Mouse (Mus musculus): ENCODE data around the gene Zfp784. TPM values are rescaled to one million over a fixed set of nuclear protein-coding genes. Genes with fewer than 3 reads are reported as not detected.
A peak's percentile ranks its signal among the peaks of the same experiment; 100 is the strongest.
"Not testable (repeated sequence)": the region's sequence is repeated elsewhere in the genome, so short reads cannot be mapped to it uniquely, and the experiment has no call there.

The Zfp784 gene
- polyA plus RNA-seq, 1 experiment: 2.3 TPM

GRCm38 (mm10) chr7:5080010-5080751 lies 41.9 kb upstream of the Zfp784 start, which contains the start of gene Epn1:
Gene Epn1 (plus strand): TSS chr7:5080235.
- Histone ChIP-seq H3K4me1 (ENCODE audit: control insufficient read depth, insufficient read depth, low read length) (peaks cover 2% of the 10 kb centered on the region; the same call in 1 of the 2 replicates), H3K4me3 (replicated peaks; ENCODE audit: control insufficient read depth, low read depth, low read length) (peak within 1 kb of the TSS; percentile 98)

GRCm38 (mm10) chr7:5079365-5080009 lies 41.2 kb upstream of the Zfp784 start:
- not testable (repeated sequence) for H3K4me1 ChIP-seq (ENCODE audit: control insufficient read depth, insufficient read depth, low read length)
- 43% methylated on average over 10 of the region's 13 CpGs for WGBS
- H3K27ac ChIP-seq (ENCODE audit: control insufficient read depth, insufficient read depth, low read depth, low read length, poor library complexity): peak overlapping the region; percentile 98
- peak overlapping the region; percentile 98 for H3K4me3 ChIP-seq (replicated peaks; ENCODE audit: control insufficient read depth, low read depth, low read length)

More at GRCm38 (mm10) chr7:5080010-5080751, 41.9 kb upstream of the Zfp784 start, which contains the start of gene Epn1:
- TF ChIP-seq POLR2A (IDR thresholded peaks at IDR 0.05; ENCODE audit: borderline replicate concordance, control insufficient read depth, low read depth, low read length) (peak; percentile 61; the same call in 1 of the 2 replicates), CTCF (IDR thresholded peaks at IDR 0.05; ENCODE audit: control insufficient read depth, insufficient read depth, low read length) (no peak)
- H3K27ac ChIP-seq (ENCODE audit: control insufficient read depth, insufficient read depth, low read depth, low read length, poor library complexity): peak within 1 kb of the TSS; percentile 98
- WGBS: under 1% methylated on average over 81 of the region's 81 CpGs

- H3K4me1 ChIP-seq (ENCODE audit: control insufficient read depth, insufficient read depth, low read length): no peaks in the 10 kb centered on the region; the same call in 1 of the 2 replicates
- TF ChIP-seq POLR2A (IDR thresholded peaks at IDR 0.05; ENCODE audit: borderline replicate concordance, control insufficient read depth, low read depth, low read length): no peak
- no peak for TF ChIP-seq CTCF (IDR thresholded peaks at IDR 0.05; ENCODE audit: control insufficient read depth, insufficient read depth, low read length)
- WGBS: 58% methylated on average over 2 of the region's 2 CpGs
- no peak overlapping the region for H3K27ac ChIP-seq (ENCODE audit: control insufficient read depth, insufficient read depth, low read depth, low read length, poor library complexity)
- H3K4me3 ChIP-seq (replicated peaks; ENCODE audit: control insufficient read depth, low read depth, low read length): no peak overlapping the region
Measured at GRCm38 (mm10) chr7:5076931-5077330, 38.7 kb upstream of the Zfp784 start.

GRCm38 (mm10) chr7:5074984-5075383 lies 36.7 kb upstream of the Zfp784 start:
- Histone ChIP-seq H3K4me3 (replicated peaks; ENCODE audit: control insufficient read depth, low read depth, low read length) (no peak overlapping the region), H3K4me1 (ENCODE audit: control insufficient read depth, insufficient read depth, low read length) (no peaks in the 10 kb centered on the region), H3K27ac (ENCODE audit: control insufficient read depth, insufficient read depth, low read depth, low read length, poor library complexity) (no peak overlapping the region)
- 92% methylated on average over 5 of the region's 5 CpGs for WGBS
- TF ChIP-seq CTCF (IDR thresholded peaks at IDR 0.05; ENCODE audit: control insufficient read depth, insufficient read depth, low read length) (no peak), POLR2A (IDR thresholded peaks at IDR 0.05; ENCODE audit: borderline replicate concordance, control insufficient read depth, low read depth, low read length) (no peak)

GRCm38 (mm10) chr7:5073586-5073985 lies 35.3 kb upstream of the Zfp784 start:
- WGBS: 42% methylated on average over 1 of the region's 1 CpGs
- Histone ChIP-seq H3K27ac (ENCODE audit: control insufficient read depth, insufficient read depth, low read depth, low read length, poor library complexity) (no peak overlapping the region), H3K4me3 (replicated peaks; ENCODE audit: control insufficient read depth, low read depth, low read length) (no peak overlapping the region), H3K4me1 (ENCODE audit: control insufficient read depth, insufficient read depth, low read length) (no peaks in the 10 kb centered on the region)
- TF ChIP-seq CTCF (IDR thresholded peaks at IDR 0.05; ENCODE audit: control insufficient read depth, insufficient read depth, low read length): no peak
- TF ChIP-seq POLR2A (IDR thresholded peaks at IDR 0.05; ENCODE audit: borderline replicate concordance, control insufficient read depth, low read depth, low read length): no peak

- no peaks in the 10 kb centered on the region; the same call in 1 of the 2 replicates for H3K4me1 ChIP-seq (ENCODE audit: control insufficient read depth, insufficient read depth, low read length)
- H3K4me3 ChIP-seq (replicated peaks; ENCODE audit: control insufficient read depth, low read depth, low read length): no peak overlapping the region
- WGBS: 88% methylated on average over 6 of the region's 6 CpGs
- H3K27ac ChIP-seq (ENCODE audit: control insufficient read depth, insufficient read depth, low read depth, low read length, poor library complexity): no peak overlapping the region
- TF ChIP-seq POLR2A (IDR thresholded peaks at IDR 0.05; ENCODE audit: borderline replicate concordance, control insufficient read depth, low read depth, low read length) (no peak), CTCF (IDR thresholded peaks at IDR 0.05; ENCODE audit: control insufficient read depth, insufficient read depth, low read length) (no peak)
Measured at GRCm38 (mm10) chr7:5064886-5065285, 26.6 kb upstream of the Zfp784 start.

GRCm38 (mm10) chr7:5062360-5063001 lies 24.2 kb upstream of the Zfp784 start:
- Histone ChIP-seq H3K4me1 (ENCODE audit: control insufficient read depth, insufficient read depth, low read length) (no peaks in the 10 kb centered on the region; the same call in 1 of the 2 replicates), H3K27ac (ENCODE audit: control insufficient read depth, insufficient read depth, low read depth, low read length, poor library complexity) (peak overlapping the region; percentile 91), H3K4me3 (replicated peaks; ENCODE audit: control insufficient read depth, low read depth, low read length) (peak overlapping the region; percentile 79)
- TF ChIP-seq CTCF (IDR thresholded peaks at IDR 0.05; ENCODE audit: control insufficient read depth, insufficient read depth, low read length) (no peak), POLR2A (IDR thresholded peaks at IDR 0.05; ENCODE audit: borderline replicate concordance, control insufficient read depth, low read depth, low read length) (no peak)
- WGBS: 1% methylated on average over 51 of the region's 51 CpGs

- no peaks in the 10 kb centered on the region; the same call in 1 of the 2 replicates for H3K4me1 ChIP-seq (ENCODE audit: control insufficient read depth, insufficient read depth, low read length)
- TF ChIP-seq POLR2A (IDR thresholded peaks at IDR 0.05; ENCODE audit: borderline replicate concordance, control insufficient read depth, low read depth, low read length): peak; percentile 72; the same call in 1 of the 2 replicates
- TF ChIP-seq CTCF (IDR thresholded peaks at IDR 0.05; ENCODE audit: control insufficient read depth, insufficient read depth, low read length): no peak
- under 1% methylated on average over 63 of the region's 65 CpGs for WGBS
- H3K4me3 ChIP-seq (replicated peaks; ENCODE audit: control insufficient read depth, low read depth, low read length): peak within 1 kb of the TSS; percentile 91
- H3K27ac ChIP-seq (ENCODE audit: control insufficient read depth, insufficient read depth, low read depth, low read length, poor library complexity): peak within 1 kb of the TSS; percentile 98
Measured at GRCm38 (mm10) chr7:5061774-5062359, 23.6 kb upstream of the Zfp784 start, which contains the start of gene U2af2. Gene U2af2 (plus strand): TSS chr7:5062143.
